Mouse (Mus musculus) kidney, embryonic 16.5 days (tissue): Measurements from ENCODE around the gene Eef2kmt. TPM values are rescaled to one million over a fixed set of nuclear protein-coding genes. Genes with fewer than 3 reads are reported as not detected.

Experiments
- ATAC-seq: fragments of 200-750 bp; cut with Nextera tagmentation; 2 replicates; pipeline ENCODE4 v1.8.0; 2017; ENCODE audit warnings: moderate TSS enrichment; ENCODE audit not compliant: low FRiP score, low TSS enrichment
- H3K27ac ChIP-seq: fragments of 300-500 bp; sonication (generic); 2 replicates; pipeline ENCODE4 v1.5.1; 2014; ENCODE audit warnings: low read length
- H3K27me3 ChIP-seq: fragments of 300-500 bp; sonication (generic); 2 replicates; pipeline ENCODE4 v1.6.1; 2014; ENCODE audit warnings: low read length, control low read depth, mixed read lengths; ENCODE audit not compliant: insufficient read depth
- H3K36me3 ChIP-seq: fragments of 300-500 bp; sonication (generic); 2 replicates; pipeline ENCODE4 v1.6.1; 2014; ENCODE audit warnings: low read length, control low read depth, mixed read lengths; ENCODE audit not compliant: insufficient read depth
- H3K4me1 ChIP-seq: fragments of 300-500 bp; sonication (generic); 2 replicates; pipeline ENCODE4 v1.6.1; 2014; ENCODE audit warnings: low read length, control low read depth, mixed read lengths; ENCODE audit not compliant: insufficient read depth
- H3K4me2 ChIP-seq: fragments of 300-500 bp; sonication (generic); replicated peaks from 2 replicates; pipeline ENCODE4 v1.6.1; 2014; ENCODE audit warnings: low read depth, low read length
- H3K4me3 ChIP-seq: fragments of 300-500 bp; sonication (generic); 2 replicates; pipeline ENCODE4 v1.5.1; 2014; ENCODE audit warnings: mild to moderate bottlenecking, low read length
- H3K9ac ChIP-seq: fragments of 300-500 bp; sonication (generic); replicated peaks from 2 replicates; pipeline ENCODE4 v1.6.1; 2014; ENCODE audit warnings: low read length
- H3K9me3 ChIP-seq: fragments of 300-500 bp; sonication (generic); 2 replicates; pipeline ENCODE4 v1.6.1; 2016; ENCODE audit warnings: low read length, control low read depth
- WGBS: fragments of 180-500 bp; shearing (Covaris S2); extraction: QIAGEN DNeasy Blood & Tissue Kit; methylation state at CpG from one replicate; pipeline ENCODE4 v1.1.7; 2014; 5-methylcytosine and 5-hydroxymethylcytosine counted together
- polyA plus RNA-seq: library from polyadenylated mRNA; unstranded; fragments of >200 nt; fragmentation: Nextera tagmentation; extraction: Ambion mirVana; gene quantifications from 2 replicates; pipeline ENCODE4 v1.2.1, GENCODE M21; 2015

The Eef2kmt gene
- polyA plus RNA-seq, 1 experiment from 2014 or later, result 36.3 TPM

- Histone ChIP-seq H3K9me3 (no peaks in the 10 kb centered on the region), H3K27ac (peak overlapping the region; percentile 89), H3K4me2 (peak overlapping the region; percentile 64), H3K4me1 (peaks cover 16% of the 10 kb centered on the region; the same call in 1 of the 2 replicates), H3K36me3 (peaks cover 8% of the 10 kb centered on the region; the same call in 1 of the 2 replicates), H3K27me3 (no peaks in the 10 kb centered on the region), H3K4me3 (peak overlapping the region; percentile 83), H3K9ac (peak overlapping the region; percentile 86)
- WGBS, result 2% methylated on average over 27 of the region's 27 CpGs
- peak; percentile 31; the same call in 1 of the 2 replicates for ATAC-seq
Observed at GRCm38 (mm10) chr16:5255081-5255740, 572 bp downstream of the Eef2kmt start.

GRCm38 (mm10) chr16:5254346-5255025 lies 1.3 kb downstream of the Eef2kmt start:
- H3K36me3 ChIP-seq, result peaks cover 8% of the 10 kb centered on the region; the same call in 1 of the 2 replicates
- peak overlapping the region; percentile 83 for H3K4me3 ChIP-seq
- peak overlapping the region; percentile 89 for H3K27ac ChIP-seq
- peak overlapping the region; percentile 64 for H3K4me2 ChIP-seq
- H3K9me3 ChIP-seq, result no peaks in the 10 kb centered on the region
- H3K4me1 ChIP-seq, result peaks cover 16% of the 10 kb centered on the region; the same call in 1 of the 2 replicates
- peak overlapping the region; percentile 86 for H3K9ac ChIP-seq
- H3K27me3 ChIP-seq, result no peaks in the 10 kb centered on the region
- peak; percentile 69 for ATAC-seq
- 4% methylated on average over 15 of the region's 15 CpGs for WGBS

GRCm38 (mm10) chr16:5252260-5252659 lies 3.5 kb downstream of the Eef2kmt start:
- Histone ChIP-seq H3K4me1 (peaks cover 16% of the 10 kb centered on the region; the same call in 1 of the 2 replicates), H3K9ac (no peak overlapping the region), H3K36me3 (peaks cover 25% of the 10 kb centered on the region), H3K4me2 (no peak overlapping the region), H3K27me3 (no peaks in the 10 kb centered on the region), H3K27ac (no peak overlapping the region), H3K9me3 (no peaks in the 10 kb centered on the region), H3K4me3 (no peak overlapping the region)
- ATAC-seq, result no peak
- WGBS, result 91% methylated on average over 2 of the region's 2 CpGs

- Histone ChIP-seq H3K9ac (no peak overlapping the region), H3K4me3 (no peak overlapping the region), H3K4me1 (peaks cover 11% of the 10 kb centered on the region; the same call in 1 of the 2 replicates), H3K27ac (no peak overlapping the region), H3K36me3 (peaks cover 29% of the 10 kb centered on the region), H3K27me3 (no peaks in the 10 kb centered on the region), H3K9me3 (no peaks in the 10 kb centered on the region), H3K4me2 (no peak overlapping the region)
- 87% methylated on average over 3 of the region's 3 CpGs for WGBS
- no peak for ATAC-seq
Observed at GRCm38 (mm10) chr16:5250891-5251290, 4.9 kb downstream of the Eef2kmt start.

GRCm38 (mm10) chr16:5244411-5244810 lies 11.4 kb downstream of the Eef2kmt start:
- Histone ChIP-seq H3K36me3 (peaks cover 60% of the 10 kb centered on the region), H3K4me2 (no peak overlapping the region)
- WGBS, result 31% methylated on average over 7 of the region's 7 CpGs

GRCm38 (mm10) chr16:5242882-5243281 lies 12.9 kb downstream of the Eef2kmt start:
- WGBS, result 89% methylated on average over 6 of the region's 6 CpGs
- no peak overlapping the region for H3K9ac ChIP-seq
- H3K36me3 ChIP-seq, result peaks cover 57% of the 10 kb centered on the region
- no peak overlapping the region for H3K27ac ChIP-seq
- ATAC-seq, result no peak
- no peaks in the 10 kb centered on the region for H3K27me3 ChIP-seq
- H3K4me2 ChIP-seq, result no peak overlapping the region
- no peak overlapping the region for H3K4me3 ChIP-seq
- no peaks in the 10 kb centered on the region for H3K4me1 ChIP-seq
- no peaks in the 10 kb centered on the region for H3K9me3 ChIP-seq

More at GRCm38 (mm10) chr16:5244411-5244810, 11.4 kb downstream of the Eef2kmt start:
- H3K27ac ChIP-seq, result no peak overlapping the region
- no peak; the same call in 1 of the 2 replicates for ATAC-seq
- no peaks in the 10 kb centered on the region for H3K4me1 ChIP-seq
- no peaks in the 10 kb centered on the region for H3K27me3 ChIP-seq
- no peak overlapping the region for H3K4me3 ChIP-seq
- H3K9ac ChIP-seq, result no peak overlapping the region
- H3K9me3 ChIP-seq, result no peaks in the 10 kb centered on the region

GRCm38 (mm10) chr16:5242355-5242754 lies 13.4 kb downstream of the Eef2kmt start:
- Histone ChIP-seq H3K4me2 (no peak overlapping the region), H3K27ac (no peak overlapping the region), H3K4me3 (no peak overlapping the region), H3K36me3 (peaks cover 52% of the 10 kb centered on the region), H3K9ac (no peak overlapping the region), H3K4me1 (no peaks in the 10 kb centered on the region), H3K27me3 (no peaks in the 10 kb centered on the region), H3K9me3 (no peaks in the 10 kb centered on the region)
- ATAC-seq, result no peak
- WGBS, result 82% methylated on average over 4 of the region's 4 CpGs

GRCm38 (mm10) chr16:5233418-5234313 lies 22.1 kb downstream of the Eef2kmt start, which contains the start of gene Alg1:
TSS of gene Alg1 (plus strand) at chr16:5233621.
- Histone ChIP-seq H3K9me3 (no peaks in the 10 kb centered on the region), H3K27me3 (no peaks in the 10 kb centered on the region), H3K27ac (peak within 1 kb of the TSS; percentile 17; the same call in 1 of the 2 replicates), H3K4me2 (peak within 1 kb of the TSS; percentile 88), H3K4me3 (peak within 1 kb of the TSS; percentile 89), H3K4me1 (peaks cover 7% of the 10 kb centered on the region), H3K9ac (peak within 1 kb of the TSS; percentile 78), H3K36me3 (0 out of 2 replicates have a peak, but pooled peaks cover 3% of the 10 kb centered on the region)
- ATAC-seq, result peak; percentile 97
- WGBS, result 2% methylated on average over 47 of the region's 47 CpGs

- peak; percentile 28 for ATAC-seq
- no peaks in the 10 kb centered on the region for H3K9me3 ChIP-seq
- H3K4me3 ChIP-seq, result peak overlapping the region; percentile 89
- H3K9ac ChIP-seq, result no peak overlapping the region
- no peaks in the 10 kb centered on the region for H3K27me3 ChIP-seq
- no peak overlapping the region for H3K27ac ChIP-seq
- H3K4me1 ChIP-seq, result peaks cover 7% of the 10 kb centered on the region
- H3K36me3 ChIP-seq, result no peaks in the 10 kb centered on the region
- 77% methylated on average over 4 of the region's 4 CpGs for WGBS
- peak overlapping the region; percentile 88 for H3K4me2 ChIP-seq
Observed at GRCm38 (mm10) chr16:5232982-5233381, 22.8 kb downstream of the Eef2kmt start.
